Mouse (Mus musculus) heart, postnatal 36 days (tissue): ENCODE measurements around the gene Vmn1r202. TPM values are rescaled to one million over a fixed set of nuclear protein-coding genes. Genes with fewer than 3 reads are reported as not detected.
"Not testable (repeated sequence)": the region's sequence is repeated elsewhere in the genome, so short reads cannot be mapped to it uniquely, and the experiment has no call there.

Source experiments
- DNase-seq, 2 experiments: peaks; one replicate each; pipeline ENCODE4 v3.0.0; 2021 to 2022
- intact Hi-C: fragments of 180-260 bp; cut with DNase I; formaldehyde crosslinking; loops from one replicate; pipeline ENCODE4 v1.15.1; 2025
- total RNA-seq, 2 experiments: library from RNA; stranded (reverse); gene quantifications; 2 replicates each; pipeline ENCODE4 v1.2.3; 2021

Gene Vmn1r202
- total RNA-seq, result not detected

DNA sequence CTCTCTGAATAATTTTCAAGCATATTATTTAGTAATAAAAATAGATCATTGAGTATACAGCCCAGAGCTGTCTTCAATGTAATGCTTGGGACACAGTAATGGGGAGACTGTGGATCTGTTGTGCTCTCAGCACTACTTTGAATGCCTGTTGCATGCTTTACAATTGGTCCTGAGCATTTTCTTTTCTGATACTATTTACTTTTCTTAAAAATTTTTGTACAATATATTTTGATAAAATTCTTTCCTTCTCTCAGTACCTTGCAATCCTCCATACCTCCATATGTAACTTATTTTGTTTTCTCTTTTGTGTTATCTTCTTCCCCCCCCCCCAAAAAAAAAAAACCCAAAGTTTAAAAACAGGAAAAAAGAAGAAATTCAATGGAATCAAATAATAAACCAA is at the start of gene Vmn1r202:
Vmn1r202 (minus strand) TSS at position 101 of the 400 bp plus-strand sequence.
- intact Hi-C loops, result no loop called here
- no peak for DNase-seq

DNA sequence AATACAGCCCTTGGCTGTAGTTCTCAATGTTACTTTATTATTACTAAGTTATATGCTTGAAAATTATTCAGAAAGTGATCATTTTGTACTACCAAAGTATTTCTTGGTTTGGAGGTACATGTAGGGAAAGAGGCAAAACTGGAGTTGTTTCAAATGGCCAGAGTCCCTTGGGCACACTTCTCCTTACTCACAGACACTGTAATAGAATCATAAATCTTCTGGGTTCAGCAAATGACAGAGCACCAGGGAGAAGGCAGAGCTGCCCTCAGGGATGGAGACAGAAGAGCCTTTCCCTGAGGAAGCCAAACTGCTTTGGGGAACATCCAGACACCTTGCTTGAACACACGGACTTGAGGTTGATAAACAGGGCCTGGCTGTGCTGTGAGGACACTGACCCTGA is 47.7 kb upstream of the Vmn1r202 start, which contains the start of gene Vmn1r204:
Vmn1r204 (plus strand) TSS at position 301 of the 400 bp plus-strand sequence.
- DNase-seq, intact Hi-C loops: not testable (repeated sequence)

DNA sequence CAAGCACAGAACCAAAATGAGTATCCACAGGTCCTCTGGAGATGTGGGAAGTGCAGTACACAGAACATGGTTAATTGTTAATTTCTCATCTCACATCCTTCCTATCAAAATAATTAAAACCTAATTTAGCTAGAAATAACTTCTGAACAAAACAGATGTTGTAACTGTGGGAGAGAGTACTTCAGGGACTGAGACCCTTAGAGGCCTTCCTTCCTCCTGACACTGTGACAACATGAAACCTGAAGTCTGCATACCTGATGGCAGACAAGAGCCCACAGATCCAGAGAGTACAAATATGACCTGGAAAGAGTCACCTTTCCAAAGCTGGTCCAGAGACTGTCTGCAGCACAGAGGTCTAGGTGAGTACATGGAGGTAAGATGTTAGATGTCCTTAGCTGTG is 12.6 kb upstream of the Vmn1r202 start, which contains the start of gene Vmn1r203:
Vmn1r203 (plus strand) TSS at position 301 of the 400 bp plus-strand sequence.
- intact Hi-C loops, result no loop called here
- no peak for DNase-seq

DNA sequence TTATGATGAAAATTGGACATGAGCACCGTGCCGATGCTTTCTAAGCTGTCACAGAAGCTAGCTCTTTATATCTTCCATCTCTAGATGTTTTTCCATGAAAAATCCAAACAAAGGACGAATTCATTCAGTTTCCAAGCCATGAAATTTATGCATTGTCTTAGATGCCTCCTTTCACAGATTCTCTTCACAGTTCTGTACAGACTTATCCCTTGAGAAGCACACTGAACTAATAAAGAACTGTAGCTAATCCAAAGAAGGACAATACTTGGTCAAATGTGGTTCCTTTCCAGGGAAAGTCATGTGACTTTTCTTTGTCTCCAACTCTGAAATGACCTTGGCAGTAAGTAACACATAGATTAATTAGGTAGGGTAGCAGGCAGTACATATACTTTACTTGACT is 2.8 kb downstream of the Vmn1r202 start:
- intact Hi-C loops, result no loop called here
- no peak for DNase-seq

DNA sequence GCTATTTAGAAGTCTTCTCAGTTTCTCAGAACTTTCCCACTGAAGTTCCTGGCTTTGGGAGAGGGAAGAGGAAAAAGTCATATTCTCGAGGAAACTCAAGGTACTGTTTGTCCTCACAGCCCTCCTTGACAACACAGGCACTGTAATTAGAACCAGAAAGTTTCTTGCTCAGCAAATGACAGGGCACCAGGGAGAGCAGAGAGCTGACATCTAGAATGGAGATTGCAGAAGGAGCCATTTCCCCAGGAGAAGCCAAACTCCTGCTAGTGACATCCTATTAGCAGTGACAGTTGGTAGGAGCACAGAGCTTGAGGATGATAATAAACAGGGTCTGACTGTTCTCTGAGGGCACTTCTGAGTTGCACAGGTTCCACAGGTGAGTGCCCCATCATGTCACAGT is 33.6 kb downstream of the Vmn1r202 start, which contains the start of gene Vmn1r201:
Vmn1r201 (plus strand) TSS at position 301 of the 400 bp plus-strand sequence.
- DNase-seq, result no peak
- intact Hi-C loops, result no loop called here

DNA sequence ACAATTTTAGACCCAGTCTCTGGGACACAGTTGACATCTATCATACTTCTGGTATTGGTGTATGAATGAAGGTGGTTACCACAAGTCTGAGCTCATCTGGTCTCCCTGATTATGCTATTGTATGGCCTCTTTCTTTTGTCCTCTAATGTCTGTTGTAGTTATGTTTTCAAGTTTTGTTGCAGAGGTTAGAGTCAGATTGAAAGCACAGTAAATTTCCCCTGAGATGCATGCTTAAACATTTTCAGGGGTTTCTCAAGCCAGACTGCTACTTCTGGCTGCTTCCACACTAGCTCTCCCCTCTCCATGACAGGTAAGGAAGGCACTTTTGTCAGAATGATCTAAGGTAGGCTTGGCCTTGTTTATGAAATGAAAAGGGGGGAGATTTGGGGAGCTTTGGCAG is 50.0 kb downstream of the Vmn1r202 start:
- DNase-seq, result no peak
- intact Hi-C loops, result no loop called here

Other genes with a start within 250 kb of the Vmn1r202 start
- gene Vmn1r195, start 234.9 kb downstream of the Vmn1r202 start, total RNA-seq, result not detected
- not detected for gene Vmn1r196, start 215.5 kb downstream of the Vmn1r202 start, total RNA-seq
- not detected for gene Vmn1r197, start 180.8 kb downstream of the Vmn1r202 start, total RNA-seq
- gene Vmn1r198, start 155.0 kb downstream of the Vmn1r202 start, total RNA-seq, result not detected
- not detected for gene Vmn1r199, start 125.6 kb downstream of the Vmn1r202 start, total RNA-seq
- not detected for gene Vmn1r200, start 115.0 kb downstream of the Vmn1r202 start, total RNA-seq
- not detected for gene Vmn1r201, start 33.5 kb downstream of the Vmn1r202 start, total RNA-seq
- gene Vmn1r203, start 12.7 kb upstream of the Vmn1r202 start, total RNA-seq, result not detected
- gene Vmn1r204, start 47.8 kb upstream of the Vmn1r202 start, total RNA-seq, result not detected
- not detected for gene Vmn1r205, start 87.6 kb upstream of the Vmn1r202 start, total RNA-seq
- gene Vmn1r206, start 118.9 kb upstream of the Vmn1r202 start, total RNA-seq, result not detected
- not detected for gene Vmn1r207-ps, start 224.2 kb upstream of the Vmn1r202 start, total RNA-seq